ENCODE assay signal across 9 mouse cellular contexts in the genomic region with DNA sequence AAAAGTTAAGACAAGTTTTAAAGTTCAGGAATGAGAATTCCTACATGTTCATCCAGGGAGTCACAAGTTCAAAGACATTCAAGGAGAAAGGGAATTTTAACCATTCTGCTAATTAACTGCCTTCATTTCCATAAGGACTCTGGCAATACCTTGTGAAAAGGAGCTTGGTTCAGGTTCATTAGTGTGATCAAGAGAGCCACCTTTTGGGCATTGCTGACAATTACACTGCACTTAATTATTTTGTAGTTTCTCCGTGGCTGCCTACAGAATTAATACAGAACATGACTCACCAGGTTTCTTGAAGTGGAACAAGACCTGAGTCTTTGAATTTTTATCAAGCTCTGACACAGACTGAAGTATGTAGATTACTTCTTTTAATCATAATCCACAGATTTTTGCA. TPM values are rescaled to one million over a fixed set of nuclear protein-coding genes. Genes with fewer than 3 reads are reported as not detected.
DNase-seq lines count a peak whose midpoint lies in the region; ATAC-seq and TF ChIP-seq lines count a peak whose summit lies in the region.
"Had no signal": no experiment of that assay in that cellular context is flagged by ENCODE, and none has a peak within 500 bp of the region (broad histone marks: within the 10 kb centered on the region; RNA-seq: fewer than 3 reads in every experiment).

No protein-coding gene starts in this region.

- peak; percentile 53 for TF ChIP-seq CTCF in heart, postnatal 0 days (IDR thresholded peaks at IDR 0.05; ENCODE audit: low read depth)

- H3K4me1 ChIP-seq in heart, postnatal 0 days (ENCODE audit: control insufficient read depth, insufficient read depth) = no peaks in the 10 kb centered on the region
- H3K4me1 ChIP-seq: lung, embryonic 15.5 days had no signal

- 2% methylated on average over 1 of the region's 1 CpGs for whole genome bisulfite sequencing in heart, postnatal 0 days

- H3K9ac ChIP-seq in heart, postnatal 0 days (replicated peaks; ENCODE audit: low read depth, low read length) = no peak overlapping the region
- H3K9ac ChIP-seq: lung, embryonic 15.5 days had no signal

- H3K36me3 ChIP-seq in heart, postnatal 0 days (replicated peaks; ENCODE audit: control insufficient read depth, insufficient read depth, low read length) = no peaks in the 10 kb centered on the region
- H3K36me3 ChIP-seq: lung, embryonic 15.5 days had no signal

- no peaks in the 10 kb centered on the region for H3K27me3 ChIP-seq in heart, postnatal 0 days (ENCODE audit: control insufficient read depth, insufficient read depth, low read length)
- H3K27me3 ChIP-seq: lung, embryonic 15.5 days had no signal

- ATAC-seq in heart, postnatal 0 days (ENCODE audit: insufficient read depth, low read depth) = no peak

- no peak overlapping the region for H3K4me2 ChIP-seq in heart, postnatal 0 days (ENCODE audit: low read depth, low read length)
- H3K4me2 ChIP-seq: lung, embryonic 15.5 days had no signal

- no peak for TF ChIP-seq EP300 in heart, postnatal 0 days (IDR thresholded peaks at IDR 0.05; ENCODE audit: low read depth)

- no peak overlapping the region for H3K27ac ChIP-seq in heart, postnatal 0 days (ENCODE audit: low read depth)
- H3K27ac ChIP-seq: lung, embryonic 15.5 days had no signal

- no peak overlapping the region for H3K4me3 ChIP-seq in heart, postnatal 0 days (ENCODE audit: low read depth, low read length)
- H3K4me3 ChIP-seq: lung, embryonic 15.5 days had no signal

- no peaks in the 10 kb centered on the region for H3K9me3 ChIP-seq in heart, postnatal 0 days (replicated peaks; ENCODE audit: control insufficient read depth, low read length)
- H3K9me3 ChIP-seq: lung, embryonic 15.5 days had no signal

- DNase-seq in heart, postnatal 0 days (ENCODE audit: low spot score) = peak; percentile 34
- DNase-seq in heart, adult 11 months = no peak
- peak; percentile 19 to 35 for DNase-seq in right cerebral cortex, adult 2 months (ENCODE audit: low spot score in 2 of 2)
- DNase-seq in right cerebral cortex, postnatal 25 days = no peak
- peak; percentile 40 to 68 for DNase-seq in frontal cortex, adult 2 months (ENCODE audit: extremely low spot score in 1 of 2, low spot score in 1 of 2)
- DNase-seq in telencephalon, adult 2 months (ENCODE audit: low read depth, low spot score) = peak; percentile 53
- no peak for DNase-seq in urinary bladder, postnatal 4 days (ENCODE audit: low spot score in 2 of 2)
- no peak for DNase-seq in adrenal gland, adult 8-10 months

RNA-seq across cellular contexts. Expression of a gene that starts 52.4 kb away (rescaled TPM):
- total RNA-seq in heart, postnatal 0 days (2014; rRNA removed; ENCODE audit: low replicate concordance) = not detected in 2 replicates
- 0.04 and 0.19 TPM in 2 replicates for polyA plus RNA-seq in heart, postnatal 0 days (2015; fragmentation: Nextera tagmentation; extraction: Ambion mirVana)
- polyA plus RNA-seq in frontal cortex, adult 2 months (2012; rRNA removed) = 0.55 and 0.56 TPM in 2 replicates
- 10 to 100 TPM in 1 of 4 experiments, 1 to 10 TPM in 3; 5.5 to 17.3 (median 8.4) TPM for total RNA-seq in adrenal gland, adult 8-10 months (2022)

Comparison
In these comparisons a context has a peak if more than half of its experiments do, and no peak if none do; other contexts are left out.
1. DNase-seq: peak in heart, postnatal 0 days (single experiment), right cerebral cortex, adult 2 months (2 of 2), frontal cortex, adult 2 months (2 of 2) and telencephalon, adult 2 months (single experiment); none in heart, adult 11 months (single experiment), right cerebral cortex, postnatal 25 days (single experiment), urinary bladder, postnatal 4 days (0 of 2) and adrenal gland, adult 8-10 months (single experiment).